Mouse (Mus musculus) small intestine, adult 2 months (tissue): ENCODE measurements around the gene Slc5a12. TPM values are rescaled to one million over a fixed set of nuclear protein-coding genes. Genes with fewer than 3 reads are reported as not detected.

ENCODE experiments used
- H3K27ac ChIP-seq: fragments of 200-500 bp; 2 replicates; pipeline ENCODE4 v1.5.1; 2012; ENCODE audit warnings: low read depth, low read length, control low read depth, inconsistent platforms; ENCODE audit not compliant: insufficient read depth
- H3K27me3 ChIP-seq: fragments of 200-500 bp; 2 replicates; pipeline ENCODE4 v1.6.1; 2012; ENCODE audit warnings: mild to moderate bottlenecking, moderate library complexity, low read length, inconsistent platforms; ENCODE audit not compliant: control insufficient read depth, insufficient read depth
- H3K36me3 ChIP-seq: fragments of 200-500 bp; 2 replicates; pipeline ENCODE4 v1.6.1; 2012; ENCODE audit warnings: mild to moderate bottlenecking, low read length, control low read depth, inconsistent platforms; ENCODE audit not compliant: control insufficient read depth, insufficient read depth
- H3K4me1 ChIP-seq: fragments of 200-500 bp; 2 replicates; pipeline ENCODE4 v1.6.1; 2012; ENCODE audit warnings: low read length, inconsistent platforms, mixed read lengths; ENCODE audit not compliant: control insufficient read depth, insufficient read depth, insufficient read length
- H3K4me3 ChIP-seq: fragments of 200-500 bp; 2 replicates; pipeline ENCODE4 v1.5.1; 2012; ENCODE audit warnings: low read depth, mild to moderate bottlenecking, control low read depth, inconsistent platforms, low read length, moderate library complexity
- CTCF ChIP-seq: fragments of 200-500 bp; IDR thresholded peaks from 2 replicates; pipeline ENCODE4 v1.5.1; 2012; ENCODE audit warnings: low read depth, mild to moderate bottlenecking, control low read depth, inconsistent platforms, low read length, moderate library complexity, mixed read lengths; ENCODE audit not compliant: insufficient replicate concordance, insufficient read length; ENCODE audit errors: extremely low read depth
- POLR2A ChIP-seq: fragments of 200-500 bp; IDR thresholded peaks from 2 replicates; pipeline ENCODE4 v1.6.1; 2012; ENCODE audit warnings: low read depth, mild to moderate bottlenecking, control low read depth, inconsistent platforms, low read length, moderate library complexity
- WGBS: fragments of 180-500 bp; shearing (Covaris S2); methylation state at CpG from one replicate; pipeline ENCODE4 v1.1.7; 2018; 5-methylcytosine and 5-hydroxymethylcytosine counted together
- polyA plus RNA-seq: library from polyadenylated mRNA; depleted of rRNA; stranded (reverse); fragments of >200 nt; gene quantifications from 2 replicates; pipeline ENCODE4 v1.2.3, GENCODE M21; 2012; rRNA removed

Slc5a12 gene
- 0.27 and 27.0 TPM in 2 replicates for polyA plus RNA-seq

GRCm38 (mm10) chr2:110596932-110597331, at the start of gene Slc5a12:
Gene Slc5a12, plus strand, starts transcription at chr2:110597298.
- no peaks in the 10 kb centered on the region; the same call in 1 of the 2 replicates for H3K36me3 ChIP-seq
- no peaks in the 10 kb centered on the region for H3K4me1 ChIP-seq
- H3K27me3 ChIP-seq, result no peaks in the 10 kb centered on the region
- WGBS, result 13% methylated on average over 2 of the region's 2 CpGs
- peak within 1 kb of the TSS; percentile 49 for H3K4me3 ChIP-seq
- no peak; the same call in 1 of the 2 replicates for TF ChIP-seq POLR2A
- no peak for TF ChIP-seq CTCF
- H3K27ac ChIP-seq, result peak within 1 kb of the TSS; percentile 89

- no peak overlapping the region for H3K4me3 ChIP-seq
- no peak for TF ChIP-seq POLR2A
- no peak for TF ChIP-seq CTCF
- no peaks in the 10 kb centered on the region for H3K27me3 ChIP-seq
- no peaks in the 10 kb centered on the region for H3K36me3 ChIP-seq
- WGBS, result 88% methylated on average over 1 of the region's 1 CpGs
- no peak overlapping the region for H3K27ac ChIP-seq
- H3K4me1 ChIP-seq, result no peaks in the 10 kb centered on the region
These were observed 41.0 kb upstream of the Slc5a12 start for GRCm38 (mm10) chr2:110556098-110556497.

DNA sequence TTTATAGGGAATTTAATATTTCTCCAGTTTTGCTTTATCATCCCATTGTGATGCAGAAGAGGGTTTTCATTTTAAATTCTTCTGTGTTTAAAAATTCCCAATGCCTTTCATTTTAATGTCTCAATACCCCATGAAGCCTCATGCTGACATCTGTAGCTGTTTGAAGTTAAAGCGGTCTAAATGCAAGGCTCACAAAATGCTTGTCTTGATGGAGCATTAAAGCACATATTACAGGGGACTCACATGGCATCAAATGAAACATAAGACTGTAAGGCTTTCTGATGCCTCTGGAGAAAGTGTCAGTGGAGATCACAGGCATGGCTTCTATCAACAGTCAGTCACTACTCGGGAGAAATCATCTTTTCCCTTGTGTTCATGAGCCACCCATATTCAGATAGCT, 34.5 kb upstream of the Slc5a12 start:
- H3K36me3 ChIP-seq, result no peaks in the 10 kb centered on the region
- WGBS, result 81% methylated on average over 2 of the region's 2 CpGs
- H3K27me3 ChIP-seq, result no peaks in the 10 kb centered on the region
- TF ChIP-seq POLR2A (no peak), CTCF (no peak)
- H3K4me3 ChIP-seq, result no peak overlapping the region
- no peak overlapping the region for H3K27ac ChIP-seq
- H3K4me1 ChIP-seq, result no peaks in the 10 kb centered on the region

DNA sequence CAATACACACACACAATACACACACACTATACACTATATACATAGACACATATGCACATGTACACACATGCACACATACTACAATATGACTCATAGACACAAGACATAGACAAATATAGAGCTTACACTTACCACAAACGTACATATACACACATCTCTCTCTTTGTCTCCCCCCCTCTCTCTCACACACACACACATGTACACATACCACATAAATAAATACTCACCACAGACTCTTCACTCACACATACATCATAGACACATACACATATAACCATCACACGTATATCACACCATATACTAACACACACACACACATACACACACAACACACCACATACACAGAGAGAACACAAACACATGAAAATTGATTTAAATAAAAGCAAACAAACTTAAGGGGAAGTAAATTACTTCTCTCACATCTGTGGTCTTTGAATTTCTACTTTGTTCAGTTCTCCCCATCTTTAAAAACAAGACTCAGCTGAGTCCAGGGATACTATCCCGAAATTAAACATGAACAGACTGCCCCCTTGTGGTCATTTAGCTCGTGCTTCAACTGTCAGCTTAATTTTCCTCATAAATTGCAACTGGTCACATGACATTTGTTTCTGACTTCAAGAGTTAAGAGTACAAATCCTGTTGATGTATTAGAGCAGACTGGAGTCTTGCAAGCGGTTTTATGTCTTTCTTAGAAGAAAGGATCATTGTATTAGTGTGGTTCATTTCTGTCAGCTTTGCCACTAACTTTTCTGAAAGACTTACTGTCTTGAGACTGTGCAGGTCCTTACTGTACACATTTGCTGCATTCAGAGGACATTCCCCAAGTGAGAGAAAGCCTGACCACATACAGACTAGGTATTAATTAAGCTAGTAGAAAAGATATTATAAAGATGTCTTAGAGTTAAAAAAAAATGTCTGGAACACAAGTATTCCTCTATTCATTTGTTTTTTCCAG, 32.1 kb upstream of the Slc5a12 start:
- TF ChIP-seq POLR2A (no peak), CTCF (no peak)
- 35% methylated on average over 5 of the region's 5 CpGs for WGBS
- H3K4me1 ChIP-seq, result no peaks in the 10 kb centered on the region
- no peaks in the 10 kb centered on the region for H3K36me3 ChIP-seq
- H3K4me3 ChIP-seq, result no peak overlapping the region
- no peak overlapping the region for H3K27ac ChIP-seq
- H3K27me3 ChIP-seq, result no peaks in the 10 kb centered on the region

GRCm38 (mm10) chr2:110586692-110587091, 10.4 kb upstream of the Slc5a12 start:
- Histone ChIP-seq H3K4me1 (peaks cover 9% of the 10 kb centered on the region), H3K27me3 (no peaks in the 10 kb centered on the region), H3K4me3 (no peak overlapping the region), H3K36me3 (no peaks in the 10 kb centered on the region), H3K27ac (peak overlapping the region; percentile 67)
- 62% methylated on average over 6 of the region's 6 CpGs for WGBS
- no peak for TF ChIP-seq CTCF
- TF ChIP-seq POLR2A, result no peak

DNA sequence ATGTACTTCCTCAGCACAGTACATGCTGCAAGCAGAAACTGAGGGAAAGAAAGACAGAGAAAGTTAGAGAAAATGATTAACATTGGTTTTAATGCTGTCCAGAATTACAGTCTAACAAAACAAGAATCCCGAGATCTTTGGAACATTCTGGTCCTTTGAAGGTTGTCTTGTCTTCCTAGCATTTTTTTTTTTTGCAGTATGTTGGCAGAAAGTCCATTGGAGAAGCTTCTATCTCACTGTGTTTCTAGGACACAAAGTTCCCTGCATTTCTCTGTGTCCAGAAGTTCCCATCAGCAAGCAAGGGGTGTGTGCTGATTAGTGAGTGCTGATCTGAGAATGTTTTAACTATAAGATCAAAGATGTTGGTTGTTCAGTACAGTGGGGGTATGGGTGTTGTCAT, 7.1 kb upstream of the Slc5a12 start:
- Histone ChIP-seq H3K36me3 (no peaks in the 10 kb centered on the region), H3K4me1 (peaks cover 9% of the 10 kb centered on the region), H3K4me3 (no peak overlapping the region), H3K27me3 (no peaks in the 10 kb centered on the region), H3K27ac (peak overlapping the region; percentile 57; the same call in 1 of the 2 replicates)
- WGBS, result 58% methylated on average over 1 of the region's 1 CpGs
- TF ChIP-seq CTCF, result no peak

- Histone ChIP-seq H3K36me3 (no peaks in the 10 kb centered on the region), H3K4me1 (peaks cover 2% of the 10 kb centered on the region), H3K27me3 (no peaks in the 10 kb centered on the region), H3K4me3 (no peak overlapping the region), H3K27ac (no peak overlapping the region)
- 77% methylated on average over 3 of the region's 3 CpGs for WGBS
- TF ChIP-seq CTCF, result no peak
- no peak for TF ChIP-seq POLR2A
These were observed 4.8 kb upstream of the Slc5a12 start for GRCm38 (mm10) chr2:110592276-110592675.
